Comparison of ENCODE assay signal across 9 mouse cellular contexts in genomic region chr1:179709390-179709789, GRCm38 (mm10). TPM values are rescaled to one million over a fixed set of nuclear protein-coding genes. Genes with fewer than 3 reads are reported as not detected.
A peak's percentile ranks its signal among the peaks of the same experiment; 100 is the strongest.
DNase-seq lines count a peak whose midpoint lies in the region; ATAC-seq lines count a peak whose summit lies in the region.
"Had no signal": no experiment of that assay in that cellular context is flagged by ENCODE, and none has a peak within 500 bp of the region (broad histone marks: within the 10 kb centered on the region; RNA-seq: fewer than 3 reads in every experiment).

No protein-coding gene starts in this region.

- DNase-seq in ovary, adult 18-20 months (ENCODE audit: low spot score), result peak; percentile 3
- no peak for DNase-seq in ovary, postnatal 10 days (ENCODE audit: low spot score)
- peak; percentile 56 for DNase-seq in gastrocnemius, postnatal 14 days
- DNase-seq in left cerebral cortex, adult 11 months (ENCODE audit: low spot score), result peak; percentile 76
- peak; percentile 83 to 84 for DNase-seq in right cerebral cortex, postnatal 36 days (ENCODE audit: low spot score in 2 of 2)
- DNase-seq in adrenal gland, adult 2 months, result no peak
- DNase-seq in adrenal gland, postnatal 10 days, result no peak

- intact Hi-C loops in gastrocnemius, postnatal 14 days (cut with DNase I; ENCODE audit: low total_unique reads), result no loop called here

- ATAC-seq in megakaryocyte-erythroid progenitor cell, adult 5-6 weeks (replicated peaks; ENCODE audit: low FRiP score, low TSS enrichment, poor library complexity, severe bottlenecking), result no peak

RNA-seq across cellular contexts. Expression of gene Kif28, which starts 35.7 kb away (rescaled TPM):
- total RNA-seq in gastrocnemius, postnatal 14 days (2021), result under 1 TPM; 0.13 to 0.16 TPM
- total RNA-seq in adrenal gland, adult 2 months (2021), result not detected
- not detected in 2 replicates for polyA plus RNA-seq in adrenal gland, adult 2 months (2012; rRNA removed)
- total RNA-seq in megakaryocyte-erythroid progenitor cell, adult 5-6 weeks (2014; fragmentation: Nextera tagmentation), result not detected in 2 replicates
- not detected in 2 replicates for total RNA-seq in megakaryocyte-erythroid progenitor cell, adult 5-6 weeks (2017)
- not detected for total RNA-seq in adrenal gland, postnatal 10 days (2021)
- polyA plus RNA-seq: midbrain, embryonic 12.5 days had no signal

RNA-seq across cellular contexts. Expression of gene Sccpdh, which starts 41.4 kb away (rescaled TPM):
- total RNA-seq in gastrocnemius, postnatal 14 days (2021), result 10 to 100 TPM; 43.1 to 47.0 TPM
- 10 to 100 TPM; 31.0 to 37.0 TPM for total RNA-seq in adrenal gland, adult 2 months (2021)
- 6.8 and 8.9 TPM in 2 replicates for polyA plus RNA-seq in adrenal gland, adult 2 months (2012; rRNA removed)
- total RNA-seq in megakaryocyte-erythroid progenitor cell, adult 5-6 weeks (2014; fragmentation: Nextera tagmentation), result 1.4 and 5.1 TPM in 2 replicates
- total RNA-seq in megakaryocyte-erythroid progenitor cell, adult 5-6 weeks (2017), result 13.2 and 26.4 TPM in 2 replicates
- 10 to 100 TPM; 29.9 to 36.9 TPM for total RNA-seq in adrenal gland, postnatal 10 days (2021)

Comparison
In these comparisons a context has a peak if more than half of its experiments do, and no peak if none do; other contexts are left out.
1. DNase-seq: peak in ovary, adult 18-20 months (single experiment), gastrocnemius, postnatal 14 days (single experiment), left cerebral cortex, adult 11 months (single experiment) and right cerebral cortex, postnatal 36 days (2 of 2); none in ovary, postnatal 10 days (single experiment), adrenal gland, adult 2 months (single experiment) and adrenal gland, postnatal 10 days (single experiment).